In genomic region chr4:97839406-97840101, GRCm38 (mm10) we compare ENCODE assay signal across 7 mouse cellular contexts.
DNase-seq lines count a peak whose midpoint lies in the region; ATAC-seq and TF ChIP-seq lines count a peak whose summit lies in the region.

No protein-coding gene starts in this region.

- 28% methylated on average over 7 of the region's 7 CpGs for WGBS in lung, embryonic 14.5 days
- 31% methylated on average over 7 of the region's 7 CpGs for WGBS in forebrain, embryonic 11.5 days
- 52% methylated on average over 7 of the region's 7 CpGs for WGBS in limb, embryonic 10.5 days
- WGBS in neural tube, embryonic 15.5 days, result 7% methylated on average over 7 of the region's 7 CpGs

- H3K4me1 ChIP-seq in lung, embryonic 14.5 days (ENCODE audit: insufficient read depth), result peaks cover 33% of the 10 kb centered on the region
- peaks cover 30% of the 10 kb centered on the region for H3K4me1 ChIP-seq in forebrain, embryonic 11.5 days (replicated peaks; ENCODE audit: control insufficient read depth, insufficient read depth, low read length)
- H3K4me1 ChIP-seq in limb, embryonic 10.5 days, result peaks cover 47% of the 10 kb centered on the region
- peaks cover 53% of the 10 kb centered on the region for H3K4me1 ChIP-seq in neural tube, embryonic 15.5 days

- no peak overlapping the region for H3K9ac ChIP-seq in lung, embryonic 14.5 days
- H3K9ac ChIP-seq in forebrain, embryonic 11.5 days (ENCODE audit: low read length), result no peak overlapping the region
- H3K9ac ChIP-seq in neural tube, embryonic 15.5 days (replicated peaks), result no peak overlapping the region

- peak; percentile 70 for ATAC-seq in lung, embryonic 14.5 days (ENCODE audit: insufficient read depth)
- ATAC-seq in forebrain, embryonic 11.5 days (replicated peaks; ENCODE audit: low FRiP score), result peak; percentile 71
- ATAC-seq in neural tube, embryonic 15.5 days (ENCODE audit: low FRiP score), result peak; percentile 75; the same call in 1 of the 2 replicates

- intact Hi-C loops in left cerebral cortex, postnatal 4 days (cut with DNase I), result no loop called here

- no peaks in the 10 kb centered on the region for H3K36me3 ChIP-seq in lung, embryonic 14.5 days (ENCODE audit: insufficient read depth)
- no peaks in the 10 kb centered on the region for H3K36me3 ChIP-seq in forebrain, embryonic 11.5 days (ENCODE audit: control insufficient read depth, insufficient read depth, low read length)
- no peaks in the 10 kb centered on the region for H3K36me3 ChIP-seq in limb, embryonic 10.5 days
- H3K36me3 ChIP-seq in neural tube, embryonic 15.5 days, result no peaks in the 10 kb centered on the region

- 0 out of 2 replicates have a peak overlapping the region, but pooled peaks have one; percentile 22 for H3K4me2 ChIP-seq in lung, embryonic 14.5 days
- H3K4me2 ChIP-seq in forebrain, embryonic 11.5 days (ENCODE audit: low read depth, low read length, severe bottlenecking), result no peak overlapping the region
- H3K4me2 ChIP-seq in neural tube, embryonic 15.5 days, result no peak overlapping the region

- H3K4me3 ChIP-seq in lung, embryonic 14.5 days (ENCODE audit: low read depth, low read length), result no peak overlapping the region
- no peak overlapping the region for H3K4me3 ChIP-seq in forebrain, embryonic 11.5 days (ENCODE audit: low read depth, low read length)
- no peak overlapping the region for H3K4me3 ChIP-seq in limb, embryonic 10.5 days
- H3K4me3 ChIP-seq in neural tube, embryonic 15.5 days (replicated peaks), result no peak overlapping the region

- peak; percentile 57 for DNase-seq in lung, embryonic 14.5 days
- DNase-seq in lung, postnatal 14 days, result no peak
- DNase-seq in forebrain, embryonic 11.5 days (ENCODE audit: low spot score), result peak; percentile 54
- DNase-seq in limb, embryonic 10.5 days (ENCODE audit: low spot score), result peak; percentile 35
- no peak for DNase-seq in left cerebral cortex, postnatal 4 days
- no peak for DNase-seq in cerebellum, postnatal 14 days

- no peak for TF ChIP-seq CTCF in lung, embryonic 14.5 days (IDR thresholded peaks at IDR 0.05; ENCODE audit: low read depth)

- H3K9me3 ChIP-seq in lung, embryonic 14.5 days (ENCODE audit: low read depth, low read length), result no peaks in the 10 kb centered on the region
- H3K9me3 ChIP-seq in forebrain, embryonic 11.5 days (ENCODE audit: control insufficient read depth, low read length), result no peaks in the 10 kb centered on the region
- no peaks in the 10 kb centered on the region for H3K9me3 ChIP-seq in limb, embryonic 10.5 days (replicated peaks)
- H3K9me3 ChIP-seq in neural tube, embryonic 15.5 days (replicated peaks), result no peaks in the 10 kb centered on the region

- H3K27ac ChIP-seq in lung, embryonic 14.5 days (ENCODE audit: low read depth), result peak overlapping the region; percentile 70; the same call in 1 of the 2 replicates
- H3K27ac ChIP-seq in forebrain, embryonic 11.5 days (ENCODE audit: low read depth, low read length), result no peak overlapping the region
- H3K27ac ChIP-seq in limb, embryonic 10.5 days, result peak overlapping the region; percentile 62
- H3K27ac ChIP-seq in neural tube, embryonic 15.5 days (replicated peaks), result peak overlapping the region; percentile 69

- no peaks in the 10 kb centered on the region for H3K27me3 ChIP-seq in lung, embryonic 14.5 days (ENCODE audit: insufficient read depth, low read length)
- H3K27me3 ChIP-seq in forebrain, embryonic 11.5 days (ENCODE audit: control insufficient read depth, insufficient read depth, low read length), result peaks cover 3% of the 10 kb centered on the region; the same call in 1 of the 2 replicates
- no peaks in the 10 kb centered on the region for H3K27me3 ChIP-seq in limb, embryonic 10.5 days (ENCODE audit: low read depth, poor library complexity, severe bottlenecking)
- H3K27me3 ChIP-seq in neural tube, embryonic 15.5 days (replicated peaks), result no peaks in the 10 kb centered on the region

Comparison
In these comparisons a context has a peak if more than half of its experiments do, and no peak if none do; other contexts are left out.
1. DNase-seq: peak in lung, embryonic 14.5 days (single experiment), forebrain, embryonic 11.5 days (single experiment) and limb, embryonic 10.5 days (single experiment); none in lung, postnatal 14 days (single experiment), left cerebral cortex, postnatal 4 days (single experiment) and cerebellum, postnatal 14 days (0 of 2).
2. Peak in every context shown above with its lines, with median percentiles within 50 percentile points of each other: ATAC-seq.